Mouse (Mus musculus): ENCODE data around the gene Olfr1290.

Olfr1290 gene

GRCm38 (mm10) chr2:111493729-111494128, at the start of gene Olfr1290:
Gene Olfr1290 (minus strand): TSS chr2:111493829.
- no peak for ATAC-seq (ENCODE audit: insufficient number of reproducible peaks, low FRiP score, low TSS enrichment)

- no peak for ATAC-seq (ENCODE audit: insufficient number of reproducible peaks, low FRiP score, low TSS enrichment)
Measured at GRCm38 (mm10) chr2:111540191-111540590, 46.6 kb upstream of the Olfr1290 start, which contains the start of gene Olfr1294. Gene Olfr1294 (minus strand): TSS chr2:111540291.

- ATAC-seq (ENCODE audit: insufficient number of reproducible peaks, low FRiP score, low TSS enrichment) = no peak
Measured at GRCm38 (mm10) chr2:111524903-111525302, 31.3 kb upstream of the Olfr1290 start, which contains the start of gene Olfr1293-ps. Gene Olfr1293-ps (plus strand): TSS chr2:111525203.

- ATAC-seq (ENCODE audit: insufficient number of reproducible peaks, low FRiP score, low TSS enrichment) = no peak
Measured at GRCm38 (mm10) chr2:111517451-111517850, 23.8 kb upstream of the Olfr1290 start.

DNA sequence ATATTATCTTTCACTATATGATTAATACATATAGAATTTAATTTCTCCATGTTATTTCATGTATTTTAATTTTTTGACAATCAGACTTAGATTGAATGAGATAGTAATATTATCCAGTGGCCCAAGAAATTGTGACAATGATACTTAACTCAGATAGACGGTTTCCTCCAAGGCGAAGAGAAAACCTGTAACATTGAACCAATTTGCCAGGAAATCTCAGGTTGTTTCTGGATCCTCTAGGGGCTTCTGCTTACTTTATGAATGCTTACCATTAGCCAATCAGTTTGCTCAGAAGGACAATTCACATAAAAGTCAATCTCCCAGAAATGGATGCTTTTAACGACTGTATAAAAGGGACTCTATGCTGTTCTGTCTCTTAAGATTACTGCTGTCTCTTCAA, 3.3 kb upstream of the Olfr1290 start, which contains the start of gene Olfr1291-ps1:
Gene Olfr1291-ps1 (plus strand): TSS at position 301 of the 400 bp plus-strand sequence.
- ATAC-seq (ENCODE audit: insufficient number of reproducible peaks, low FRiP score, low TSS enrichment) = no peak

DNA sequence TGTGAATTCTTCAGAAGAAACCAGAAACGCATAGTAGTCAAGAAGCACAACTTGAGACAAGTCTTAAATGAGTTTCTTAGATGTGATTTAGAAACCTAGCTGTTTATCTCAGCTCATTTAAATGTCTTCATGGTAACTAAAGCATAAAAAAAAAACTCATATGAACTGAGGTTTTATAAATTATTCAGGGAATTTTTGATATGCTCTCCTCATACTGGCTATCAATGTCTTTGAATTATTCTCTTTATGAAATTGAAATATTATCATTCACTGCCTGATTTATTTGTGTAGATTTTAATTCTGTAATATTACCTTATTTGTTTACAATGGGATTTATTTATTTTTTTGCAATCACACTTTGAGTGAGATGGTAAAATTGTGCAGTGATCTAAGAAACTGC, 13.1 kb downstream of the Olfr1290 start, which contains the start of gene Olfr1289:
Gene Olfr1289 (plus strand): TSS at position 301 of the 400 bp plus-strand sequence.
- no peak for ATAC-seq (ENCODE audit: insufficient number of reproducible peaks, low FRiP score, low TSS enrichment)

GRCm38 (mm10) chr2:111473801-111474200, 19.8 kb downstream of the Olfr1290 start, which contains the start of gene Olfr1288:
Gene Olfr1288 (plus strand): TSS chr2:111474101.
- no peak for ATAC-seq (ENCODE audit: insufficient number of reproducible peaks, low FRiP score, low TSS enrichment)

- no peak for ATAC-seq (ENCODE audit: insufficient number of reproducible peaks, low FRiP score, low TSS enrichment)
Measured at GRCm38 (mm10) chr2:111448842-111449241, 44.8 kb downstream of the Olfr1290 start, which contains the start of gene Olfr1287. Gene Olfr1287 (plus strand): TSS chr2:111449142.

All from cerebellum, adult (tissue).